ENCODE assay signal across 23 mouse cellular contexts in genomic region chr14:20496603-20497002, GRCm38 (mm10). TPM values are rescaled to one million over a fixed set of nuclear protein-coding genes. Genes with fewer than 3 reads are reported as not detected.
DNase-seq lines count a peak whose midpoint lies in the region; ATAC-seq and TF ChIP-seq lines count a peak whose summit lies in the region.
"Had no signal": no experiment of that assay in that cellular context is flagged by ENCODE, and none has a peak within 500 bp of the region (broad histone marks: within the 10 kb centered on the region; RNA-seq: fewer than 3 reads in every experiment).

Mss51 (minus strand) TSS chr14:20496901.

- H3K27me3 ChIP-seq in lung, postnatal 0 days (replicated peaks; ENCODE audit: insufficient read depth, low read length) = no peaks in the 10 kb centered on the region
- H3K27me3 ChIP-seq: embryonic facial prominence, embryonic 13.5 days; embryonic facial prominence, embryonic 15.5 days; forebrain, embryonic 12.5 days had no signal

- no peaks in the 10 kb centered on the region for H3K4me1 ChIP-seq in lung, postnatal 0 days (ENCODE audit: insufficient read depth, low read depth, low read length)
- H3K4me1 ChIP-seq: embryonic facial prominence, embryonic 15.5 days; forebrain, embryonic 10.5 days; forebrain, embryonic 12.5 days had no signal

- H3K4me3 ChIP-seq in gastrocnemius, adult 2 months = peak within 1 kb of the TSS; percentile 59
- H3K4me3 ChIP-seq in lung, postnatal 0 days (ENCODE audit: low read depth, low read length) = no peak within 1 kb of the TSS
- H3K4me3 ChIP-seq: embryonic facial prominence, embryonic 13.5 days; embryonic facial prominence, embryonic 15.5 days; erythroblast, embryonic 14.5 days; forebrain, embryonic 10.5 days; forebrain, embryonic 12.5 days had no signal

- peaks cover 11% of the 10 kb centered on the region for H3K36me3 ChIP-seq in lung, postnatal 0 days (ENCODE audit: insufficient read depth, low read length)

- TF ChIP-seq EP300 in lung, postnatal 0 days (IDR thresholded peaks at IDR 0.05) = no peak

- no peak within 1 kb of the TSS for H3K4me2 ChIP-seq in lung, postnatal 0 days (replicated peaks; ENCODE audit: low read depth, low read length)
- H3K4me2 ChIP-seq: embryonic facial prominence, embryonic 13.5 days; embryonic facial prominence, embryonic 15.5 days; forebrain, embryonic 12.5 days had no signal

- no peaks in the 10 kb centered on the region for H3K9me3 ChIP-seq in lung, postnatal 0 days (ENCODE audit: low read length)
- H3K9me3 ChIP-seq: embryonic facial prominence, embryonic 13.5 days; embryonic facial prominence, embryonic 15.5 days; forebrain, embryonic 10.5 days; forebrain, embryonic 12.5 days had no signal

- peak within 1 kb of the TSS; percentile 78 for H3K27ac ChIP-seq in gastrocnemius, adult 2 months
- no peak within 1 kb of the TSS for H3K27ac ChIP-seq in lung, postnatal 0 days (ENCODE audit: low read length)
- H3K27ac ChIP-seq: embryonic facial prominence, embryonic 13.5 days; embryonic facial prominence, embryonic 15.5 days; forebrain, embryonic 10.5 days; forebrain, embryonic 12.5 days had no signal

- intact Hi-C loops in gastrocnemius, adult 2 months (cut with DNase I) = no loop called here
- intact Hi-C loops in gastrocnemius, postnatal 14 days (cut with DNase I; ENCODE audit: low total_unique reads) = no loop called here
- intact Hi-C loops in gastrocnemius, postnatal 36 days (cut with DNase I) = no loop called here

- ATAC-seq in lung, postnatal 0 days = no peak
- ATAC-seq: forebrain, embryonic 14.5 days had no signal

- H3K9ac ChIP-seq in lung, postnatal 0 days (replicated peaks; ENCODE audit: low read depth) = no peak within 1 kb of the TSS
- H3K9ac ChIP-seq: embryonic facial prominence, embryonic 13.5 days; embryonic facial prominence, embryonic 15.5 days; forebrain, embryonic 12.5 days had no signal

- peak; percentile 56 for DNase-seq in gastrocnemius, adult 2 months
- DNase-seq in gastrocnemius, postnatal 14 days = no peak
- peak; percentile 24 for DNase-seq in gastrocnemius, postnatal 25 days
- no peak for DNase-seq in gastrocnemius, postnatal 36 days
- DNase-seq in skeletal muscle tissue, adult 2 months (ENCODE audit: low read depth, low spot score) = peak; percentile 63
- DNase-seq in thymus, postnatal 14 days = no peak
- no peak for DNase-seq in lung, postnatal 0 days (ENCODE audit: low spot score)
- DNase-seq: adrenal gland, adult 2 months; adrenal gland, postnatal 10 days; adrenal gland, postnatal 25 days; cerebellum, adult 11 months; cerebellum, adult 18-20 months; cerebellum, adult 8-10 months; cerebellum, adult 9-11 months; cerebellum, postnatal 14 days; cerebellum, postnatal 36 days; embryo, embryonic 11 days had no signal

- 68% methylated on average over 2 of the region's 2 CpGs for WGBS in lung, postnatal 0 days

- no peak for TF ChIP-seq CTCF in gastrocnemius, adult 2 months (IDR thresholded peaks at IDR 0.05)
- TF ChIP-seq CTCF in lung, postnatal 0 days (IDR thresholded peaks at IDR 0.05) = no peak

RNA-seq across cellular contexts. Expression of gene Mss51, which starts in this region (rescaled TPM):
- total RNA-seq in gastrocnemius, adult 2 months (2021) = 100 to 1,000 TPM in 1 of 2 experiments, 10 to 100 TPM in 1; 78.1 to 157 TPM
- 1 to 10 TPM; 3.2 to 5.8 TPM for total RNA-seq in gastrocnemius, postnatal 14 days (2021)
- 10 to 100 TPM in 1 of 2 experiments, 1 to 10 TPM in 1; 3.2 to 27.2 TPM for total RNA-seq in gastrocnemius, postnatal 25 days (2021)
- total RNA-seq in gastrocnemius, postnatal 36 days (2021) = 10 to 100 TPM; 20.2 to 36.2 TPM
- polyA plus RNA-seq in lung, postnatal 0 days (2015; fragmentation: Nextera tagmentation; extraction: Ambion mirVana) = 0.20 and 0.38 TPM in 2 replicates

Comparison
In these comparisons a context has a peak if more than half of its experiments do, and no peak if none do; other contexts are left out.
1. DNase-seq: peak in gastrocnemius, adult 2 months (single experiment), gastrocnemius, postnatal 25 days (single experiment) and skeletal muscle tissue, adult 2 months (single experiment); none in gastrocnemius, postnatal 14 days (single experiment), gastrocnemius, postnatal 36 days (0 of 2), thymus, postnatal 14 days (single experiment) and lung, postnatal 0 days (single experiment).